Comparison of ENCODE assay signal across 34 mouse cellular contexts in genomic region chr9:86224530-86224929, GRCm38 (mm10).
A peak's percentile ranks its signal among the peaks of the same experiment; 100 is the strongest.
DNase-seq lines count a peak whose midpoint lies in the region; ATAC-seq lines count a peak whose summit lies in the region.
"Had no signal": no experiment of that assay in that cellular context is flagged by ENCODE, and none has a peak within 500 bp of the region (broad histone marks: within the 10 kb centered on the region; RNA-seq: fewer than 3 reads in every experiment).

No protein-coding gene starts in this region.

- no peaks in the 10 kb centered on the region for H3K27me3 ChIP-seq in embryonic facial prominence, embryonic 14.5 days (replicated peaks; ENCODE audit: control insufficient read depth, insufficient read depth, low read length)
- H3K27me3 ChIP-seq in embryonic facial prominence, embryonic 10.5 days (replicated peaks; ENCODE audit: low read depth, poor library complexity, severe bottlenecking) = no peaks in the 10 kb centered on the region
- H3K27me3 ChIP-seq in neural tube, embryonic 15.5 days (replicated peaks) = no peaks in the 10 kb centered on the region
- no peaks in the 10 kb centered on the region for H3K27me3 ChIP-seq in midbrain, embryonic 16.5 days (ENCODE audit: control insufficient read depth, insufficient read depth, low read depth, low read length)
- H3K27me3 ChIP-seq: embryonic facial prominence, embryonic 12.5 days; forebrain, embryonic 15.5 days; kidney, embryonic 15.5 days; neural tube, embryonic 13.5 days; Patski had no signal

- ATAC-seq in embryonic facial prominence, embryonic 14.5 days (ENCODE audit: low read depth) = peak; percentile 30; the same call in 1 of the 2 replicates
- peak; percentile 45; the same call in 1 of the 2 replicates for ATAC-seq in neural tube, embryonic 15.5 days (ENCODE audit: low FRiP score)
- ATAC-seq in midbrain, embryonic 16.5 days = peak; percentile 77
- ATAC-seq: forebrain, embryonic 15.5 days; Patski had no signal

- no peaks in the 10 kb centered on the region for H3K9me3 ChIP-seq in embryonic facial prominence, embryonic 14.5 days (ENCODE audit: control insufficient read depth, low read length)
- no peaks in the 10 kb centered on the region for H3K9me3 ChIP-seq in embryonic facial prominence, embryonic 10.5 days
- no peaks in the 10 kb centered on the region for H3K9me3 ChIP-seq in neural tube, embryonic 15.5 days (replicated peaks)
- no peaks in the 10 kb centered on the region for H3K9me3 ChIP-seq in midbrain, embryonic 16.5 days (replicated peaks; ENCODE audit: control insufficient read depth, low read length, poor library complexity, severe bottlenecking)
- H3K9me3 ChIP-seq: embryonic facial prominence, embryonic 12.5 days; forebrain, embryonic 10.5 days; forebrain, embryonic 15.5 days; G1E; kidney, embryonic 15.5 days; neural tube, embryonic 13.5 days had no signal

- WGBS in embryonic facial prominence, embryonic 14.5 days = 53% methylated on average over 3 of the region's 3 CpGs
- 69% methylated on average over 3 of the region's 3 CpGs for WGBS in embryonic facial prominence, embryonic 10.5 days
- WGBS in neural tube, embryonic 15.5 days = 51% methylated on average over 3 of the region's 3 CpGs
- 52% methylated on average over 3 of the region's 3 CpGs for WGBS in midbrain, embryonic 16.5 days

- H3K9ac ChIP-seq in embryonic facial prominence, embryonic 14.5 days (ENCODE audit: low read depth, low read length) = no peak overlapping the region
- H3K9ac ChIP-seq in neural tube, embryonic 15.5 days (replicated peaks) = no peak overlapping the region
- H3K9ac ChIP-seq in midbrain, embryonic 16.5 days (ENCODE audit: low read depth, low read length) = no peak overlapping the region
- H3K9ac ChIP-seq: embryonic facial prominence, embryonic 12.5 days; forebrain, embryonic 15.5 days; kidney, embryonic 15.5 days; liver, embryonic 14.5 days; neural tube, embryonic 13.5 days had no signal

- no peak overlapping the region for H3K4me2 ChIP-seq in embryonic facial prominence, embryonic 14.5 days (ENCODE audit: low read depth, low read length)
- no peak overlapping the region for H3K4me2 ChIP-seq in neural tube, embryonic 15.5 days
- H3K4me2 ChIP-seq in midbrain, embryonic 16.5 days (ENCODE audit: low read length) = no peak overlapping the region
- H3K4me2 ChIP-seq: embryonic facial prominence, embryonic 12.5 days; forebrain, embryonic 15.5 days; heart, embryonic 11.5 days; kidney, embryonic 15.5 days; neural tube, embryonic 13.5 days had no signal

- no peak overlapping the region for H3K27ac ChIP-seq in embryonic facial prominence, embryonic 14.5 days (replicated peaks; ENCODE audit: low read depth, low read length)
- H3K27ac ChIP-seq in embryonic facial prominence, embryonic 10.5 days (replicated peaks) = no peak overlapping the region
- no peak overlapping the region for H3K27ac ChIP-seq in neural tube, embryonic 15.5 days (replicated peaks)
- no peak overlapping the region for H3K27ac ChIP-seq in midbrain, embryonic 16.5 days (ENCODE audit: low read length)
- H3K27ac ChIP-seq: embryonic facial prominence, embryonic 12.5 days; forebrain, embryonic 10.5 days; forebrain, embryonic 15.5 days; kidney, embryonic 15.5 days; liver, embryonic 14.5 days; macrophage; neural tube, embryonic 13.5 days; stomach, postnatal 0 days had no signal

- H3K36me3 ChIP-seq in embryonic facial prominence, embryonic 14.5 days (ENCODE audit: control insufficient read depth, insufficient read depth, low read length) = no peaks in the 10 kb centered on the region
- no peaks in the 10 kb centered on the region for H3K36me3 ChIP-seq in embryonic facial prominence, embryonic 10.5 days (replicated peaks)
- no peaks in the 10 kb centered on the region for H3K36me3 ChIP-seq in neural tube, embryonic 15.5 days
- no peaks in the 10 kb centered on the region for H3K36me3 ChIP-seq in midbrain, embryonic 16.5 days (ENCODE audit: control insufficient read depth, insufficient read depth, low read length)
- H3K36me3 ChIP-seq: embryonic facial prominence, embryonic 12.5 days; forebrain, embryonic 10.5 days; forebrain, embryonic 15.5 days; G1E; kidney, embryonic 15.5 days; neural tube, embryonic 13.5 days had no signal

- H3K4me1 ChIP-seq in embryonic facial prominence, embryonic 14.5 days (ENCODE audit: control insufficient read depth, insufficient read depth, low read length) = no peaks in the 10 kb centered on the region
- H3K4me1 ChIP-seq in embryonic facial prominence, embryonic 10.5 days = no peaks in the 10 kb centered on the region
- H3K4me1 ChIP-seq in neural tube, embryonic 15.5 days = no peaks in the 10 kb centered on the region
- H3K4me1 ChIP-seq in midbrain, embryonic 16.5 days (ENCODE audit: control insufficient read depth, insufficient read depth, low read length) = no peaks in the 10 kb centered on the region
- H3K4me1 ChIP-seq: embryonic facial prominence, embryonic 12.5 days; forebrain, embryonic 15.5 days; neural tube, embryonic 13.5 days had no signal

- H3K4me3 ChIP-seq in embryonic facial prominence, embryonic 14.5 days (ENCODE audit: low read depth, low read length) = no peak overlapping the region
- no peak overlapping the region for H3K4me3 ChIP-seq in embryonic facial prominence, embryonic 10.5 days
- H3K4me3 ChIP-seq in neural tube, embryonic 15.5 days (replicated peaks) = no peak overlapping the region
- no peak overlapping the region for H3K4me3 ChIP-seq in midbrain, embryonic 16.5 days (ENCODE audit: low read depth, low read length)
- H3K4me3 ChIP-seq: embryonic facial prominence, embryonic 12.5 days; forebrain, embryonic 10.5 days; forebrain, embryonic 15.5 days; kidney, embryonic 15.5 days; myocyte; neural tube, embryonic 13.5 days had no signal

- no peak for DNase-seq in embryonic facial prominence, embryonic 14.5 days (ENCODE audit: low spot score)
- no peak for DNase-seq in embryonic facial prominence, embryonic 10.5 days (ENCODE audit: low spot score)
- no peak for DNase-seq in neural tube, embryonic 10.5 days (ENCODE audit: extremely low spot score, low spot score)
- DNase-seq in Muller cell, postnatal 12 days (ENCODE audit: inconsistent ontology term) = no peak
- DNase-seq in spleen, postnatal 4 days (ENCODE audit: low spot score in 2 of 2) = no peak
- DNase-seq in spleen, postnatal 14 days (ENCODE audit: low spot score in 2 of 2) = no peak
- DNase-seq: adrenal gland, postnatal 14 days; cerebellum, adult 11-12 months; cerebellum, postnatal 10 days; gastrocnemius, postnatal 25 days; heart, adult 18-20 months; heart, postnatal 4 days; kidney, adult 18-20 months; kidney, postnatal 25 days; liver; lung, adult 2 months; lung, postnatal 10 days; right cerebral cortex, postnatal 25 days; thymus, adult 18-20 months; thymus, postnatal 25 days had no signal
